Mouse (Mus musculus) frontal cortex, adult (tissue): ENCODE measurements around the gene Vmn1r61.

Experiments
- ATAC-seq: cut with Nextera tagmentation; 2 replicates; pipeline ENCODE4 v1.9.2; 2017; ENCODE audit warnings: mild to moderate bottlenecking, moderate library complexity, mixed read lengths; ENCODE audit not compliant: low TSS enrichment

The Vmn1r61 gene

DNA sequence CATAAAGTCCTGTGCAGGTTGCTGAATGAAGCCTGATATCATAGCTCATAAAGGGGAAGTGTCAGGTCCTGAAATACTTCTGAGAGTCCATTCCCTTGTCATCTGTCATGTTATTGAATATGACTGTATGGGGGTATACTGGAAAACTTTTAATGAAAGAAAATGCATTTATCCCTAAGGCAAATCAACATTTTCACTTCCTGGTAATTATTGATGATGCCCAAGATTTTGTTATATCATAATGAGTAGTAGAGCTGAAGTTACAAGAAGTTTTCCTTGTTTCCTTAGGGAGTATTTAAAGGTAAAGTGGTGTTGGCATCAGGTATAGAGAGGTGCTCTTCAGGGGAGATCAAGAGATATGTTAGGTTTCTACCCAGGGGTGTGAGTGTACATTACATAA, at the start of gene Vmn1r61:
Vmn1r61 (minus strand) TSS at position 101 of the 400 bp plus-strand sequence.
- ATAC-seq, result no peak
